Mouse (Mus musculus) hindbrain, embryonic 14.5 days (tissue): Measurements from ENCODE around the gene P2ry2. TPM values are rescaled to one million over a fixed set of nuclear protein-coding genes. Genes with fewer than 3 reads are reported as not detected.
A peak's percentile ranks its signal among the peaks of the same experiment; 100 is the strongest.

ENCODE experiments used
- ATAC-seq: fragments of 200-750 bp; cut with Nextera tagmentation; 2 replicates; pipeline ENCODE4 v1.8.0; 2017; ENCODE audit warnings: moderate number of reproducible peaks, mild to moderate bottlenecking, moderate TSS enrichment, moderate library complexity; ENCODE audit not compliant: low FRiP score
- DNase-seq: peaks from one replicate; pipeline ENCODE4 v3.0.0-alpha.2; 2015; ENCODE audit warnings: low spot score
- H3K27ac ChIP-seq: fragments of 300-500 bp; sonication (generic); 2 replicates; pipeline ENCODE4 v1.5.1; 2014; ENCODE audit warnings: mild to moderate bottlenecking, moderate library complexity
- H3K27me3 ChIP-seq: fragments of 300-500 bp; sonication (generic); 2 replicates; pipeline ENCODE4 v1.6.1; 2014; ENCODE audit warnings: mild to moderate bottlenecking, low read length, mixed read lengths; ENCODE audit not compliant: control insufficient read depth, insufficient read depth
- H3K36me3 ChIP-seq: fragments of 300-500 bp; sonication (generic); replicated peaks from 2 replicates; pipeline ENCODE4 v1.6.1; 2014; ENCODE audit not compliant: control insufficient read depth, insufficient read depth
- H3K4me1 ChIP-seq: fragments of 300-500 bp; sonication (generic); replicated peaks from 2 replicates; pipeline ENCODE4 v1.6.1; 2014; ENCODE audit warnings: antibody characterized with exemption, low read length, mixed read lengths; ENCODE audit not compliant: control insufficient read depth, insufficient read depth
- H3K4me2 ChIP-seq: fragments of 300-500 bp; sonication (generic); replicated peaks from 2 replicates; pipeline ENCODE4 v1.6.1; 2014; ENCODE audit warnings: mild to moderate bottlenecking, moderate library complexity
- H3K4me3 ChIP-seq: fragments of 300-500 bp; sonication (generic); replicated peaks from 2 replicates; pipeline ENCODE4 v1.5.1; 2014; ENCODE audit warnings: mild to moderate bottlenecking, low read length
- H3K9ac ChIP-seq: fragments of 300-500 bp; sonication (generic); 2 replicates; pipeline ENCODE4 v1.6.1; 2014
- H3K9me3 ChIP-seq: fragments of 300-500 bp; sonication (generic); 2 replicates; pipeline ENCODE4 v1.6.1; 2016; ENCODE audit warnings: low read length; ENCODE audit not compliant: control insufficient read depth
- WGBS: fragments of 180-500 bp; shearing (Covaris S2); extraction: QIAGEN DNeasy Blood & Tissue Kit; methylation state at CpG from one replicate; pipeline ENCODE4 v1.1.7; 2014; 5-methylcytosine and 5-hydroxymethylcytosine counted together
- polyA plus RNA-seq: library from polyadenylated mRNA; unstranded; fragments of >200 nt; fragmentation: Nextera tagmentation; extraction: Ambion mirVana; gene quantifications from 2 replicates; pipeline ENCODE4 v1.2.1, GENCODE M21; 2014

The P2ry2 gene
- 0.20 and 0.33 TPM in 2 replicates for polyA plus RNA-seq

DNA sequence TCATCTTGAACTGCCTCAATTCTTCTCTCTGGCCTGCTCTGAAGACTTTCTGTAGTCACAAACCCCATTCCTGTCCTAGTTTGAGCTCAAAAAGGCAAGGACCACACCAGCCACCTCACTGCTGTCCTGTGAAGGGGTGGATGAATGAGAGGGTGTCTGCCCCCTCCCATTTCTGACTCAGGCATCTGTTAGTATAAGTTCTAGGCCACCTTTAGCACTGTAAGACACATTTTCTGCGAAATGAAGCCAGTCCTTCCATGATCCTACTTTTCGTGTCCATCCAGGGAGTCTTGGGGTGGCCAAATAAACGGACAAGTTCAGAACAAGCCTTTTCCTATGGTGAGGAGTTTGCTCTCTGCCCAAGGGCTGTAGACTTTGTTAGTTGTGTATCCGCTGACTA lies at the start of gene P2ry2:
Gene P2ry2, minus strand, starts transcription at position 326 of the 400 bp plus-strand sequence.
- Histone ChIP-seq H3K4me3 (peak within 1 kb of the TSS; percentile 44), H3K27me3 (peaks cover 54% of the 10 kb centered on the region), H3K36me3 (no peaks in the 10 kb centered on the region), H3K4me2 (peak within 1 kb of the TSS; percentile 93), H3K27ac (no peak within 1 kb of the TSS), H3K9ac (peak within 1 kb of the TSS; percentile 49), H3K9me3 (no peaks in the 10 kb centered on the region), H3K4me1 (0 out of 2 replicates have a peak, but pooled peaks cover 5% of the 10 kb centered on the region)
- WGBS, result 73% methylated on average over 4 of the region's 4 CpGs
- no peak for ATAC-seq
- no peak for DNase-seq

DNA sequence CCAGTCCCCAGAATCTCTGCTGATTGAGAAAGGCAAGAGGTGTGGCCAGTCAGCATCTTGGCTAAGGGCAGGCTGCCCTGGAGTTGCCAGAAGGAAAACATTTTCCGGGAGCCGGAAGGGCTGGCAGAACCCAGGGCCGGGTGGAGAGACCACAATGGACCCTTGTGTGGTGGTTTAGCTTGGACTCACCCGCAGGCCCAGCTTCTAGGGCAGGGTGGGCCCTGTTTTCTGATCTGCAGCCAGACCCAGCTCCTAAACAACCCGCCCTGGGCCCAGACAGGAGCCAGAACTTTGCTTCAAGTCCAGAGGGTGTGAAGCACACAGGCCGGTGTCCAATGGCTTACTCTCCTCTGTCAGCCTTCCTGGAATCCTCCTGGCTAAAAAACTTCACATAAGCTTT lies 49.6 kb upstream of the P2ry2 start:
- Histone ChIP-seq H3K9me3 (no peaks in the 10 kb centered on the region), H3K27ac (no peak overlapping the region), H3K4me2 (no peak overlapping the region), H3K27me3 (no peaks in the 10 kb centered on the region), H3K9ac (no peak overlapping the region), H3K36me3 (no peaks in the 10 kb centered on the region), H3K4me3 (no peak overlapping the region), H3K4me1 (0 out of 2 replicates have a peak, but pooled peaks cover 2% of the 10 kb centered on the region)
- ATAC-seq, result no peak; the same call in 1 of the 2 replicates
- WGBS, result 82% methylated on average over 6 of the region's 6 CpGs
- DNase-seq, result no peak

DNA sequence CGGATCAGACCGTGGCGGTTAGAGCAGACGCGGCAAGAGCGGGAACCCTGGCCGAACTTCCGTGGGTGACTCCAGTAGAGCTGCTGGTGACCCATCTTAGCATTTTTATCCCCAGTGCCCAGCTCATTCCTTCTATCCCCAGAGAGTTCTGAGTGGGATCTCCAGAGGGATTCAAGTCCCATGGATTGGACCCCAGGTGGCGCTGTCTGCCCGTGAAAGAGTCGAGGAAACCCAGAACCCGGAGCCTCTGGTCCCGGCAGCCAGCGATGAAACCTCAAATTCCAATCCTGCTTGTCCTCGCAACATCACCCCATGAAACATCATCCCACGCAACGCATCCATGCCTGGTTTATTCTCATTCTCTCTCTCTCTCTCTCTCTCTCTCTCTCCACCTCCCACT lies 48.7 kb upstream of the P2ry2 start:
- 0 out of 2 replicates have a peak, but pooled peaks cover 3% of the 10 kb centered on the region for H3K4me1 ChIP-seq
- 4% methylated on average over 17 of the region's 17 CpGs for WGBS
- H3K9ac ChIP-seq, result no peak overlapping the region
- no peak overlapping the region for H3K4me3 ChIP-seq
- H3K9me3 ChIP-seq, result no peaks in the 10 kb centered on the region
- H3K27me3 ChIP-seq, result no peaks in the 10 kb centered on the region
- DNase-seq, result peak; percentile 85
- no peak overlapping the region for H3K27ac ChIP-seq
- H3K36me3 ChIP-seq, result no peaks in the 10 kb centered on the region
- H3K4me2 ChIP-seq, result peak overlapping the region; percentile 37
- peak; percentile 55; the same call in 1 of the 2 replicates for ATAC-seq

DNA sequence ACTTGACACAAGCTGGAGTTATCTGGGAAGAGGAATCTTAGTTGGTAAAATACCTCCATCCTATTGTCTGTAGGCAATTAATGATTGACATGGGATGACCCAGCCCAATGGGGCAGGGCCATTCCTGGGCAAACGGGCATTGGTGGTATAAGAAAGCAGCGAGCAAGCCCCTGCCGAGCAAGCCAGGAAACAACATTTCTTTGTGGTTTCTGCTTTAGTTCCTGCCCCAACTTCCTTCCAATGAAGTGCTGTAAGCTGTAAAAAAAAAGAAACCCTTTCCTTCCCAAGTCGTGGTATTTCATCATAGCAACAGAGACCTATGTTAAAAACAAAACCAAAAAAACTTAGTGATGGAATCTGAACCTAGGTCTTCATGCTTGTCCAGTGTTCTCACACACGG lies 47.8 kb upstream of the P2ry2 start:
- Histone ChIP-seq H3K4me3 (no peak overlapping the region), H3K4me1 (0 out of 2 replicates have a peak, but pooled peaks cover 3% of the 10 kb centered on the region), H3K9ac (no peak overlapping the region), H3K27ac (no peak overlapping the region), H3K36me3 (no peaks in the 10 kb centered on the region), H3K27me3 (no peaks in the 10 kb centered on the region), H3K4me2 (no peak overlapping the region), H3K9me3 (no peaks in the 10 kb centered on the region)
- ATAC-seq (no peak), DNase-seq (no peak)
- 64% methylated on average over 5 of the region's 5 CpGs for WGBS

DNA sequence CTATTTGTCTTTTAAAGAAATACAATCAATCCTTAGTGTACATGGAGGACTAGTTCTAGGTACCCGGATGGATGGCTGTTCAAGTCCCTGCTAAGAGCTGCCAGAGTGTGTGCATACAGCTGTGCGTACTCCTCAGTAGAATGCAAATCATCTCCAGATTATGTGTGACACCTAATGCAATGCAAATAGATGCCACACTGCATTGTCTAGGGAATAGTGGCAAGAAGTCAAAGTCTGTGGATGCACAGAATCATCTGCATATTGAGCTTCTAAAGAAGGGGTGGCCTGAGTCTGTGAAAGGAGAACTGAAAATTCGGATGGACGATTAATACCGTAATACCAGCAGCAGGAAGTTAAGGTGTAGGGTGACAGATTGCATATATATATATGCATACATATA lies 46.5 kb upstream of the P2ry2 start:
- H3K36me3 ChIP-seq, result no peaks in the 10 kb centered on the region
- no peak; the same call in 1 of the 2 replicates for ATAC-seq
- H3K4me3 ChIP-seq, result no peak overlapping the region
- no peak overlapping the region for H3K4me2 ChIP-seq
- 0 out of 2 replicates have a peak, but pooled peaks cover 3% of the 10 kb centered on the region for H3K4me1 ChIP-seq
- H3K9me3 ChIP-seq, result no peaks in the 10 kb centered on the region
- no peak overlapping the region for H3K9ac ChIP-seq
- 60% methylated on average over 5 of the region's 5 CpGs for WGBS
- no peaks in the 10 kb centered on the region for H3K27me3 ChIP-seq
- no peak for DNase-seq
- no peak overlapping the region for H3K27ac ChIP-seq

DNA sequence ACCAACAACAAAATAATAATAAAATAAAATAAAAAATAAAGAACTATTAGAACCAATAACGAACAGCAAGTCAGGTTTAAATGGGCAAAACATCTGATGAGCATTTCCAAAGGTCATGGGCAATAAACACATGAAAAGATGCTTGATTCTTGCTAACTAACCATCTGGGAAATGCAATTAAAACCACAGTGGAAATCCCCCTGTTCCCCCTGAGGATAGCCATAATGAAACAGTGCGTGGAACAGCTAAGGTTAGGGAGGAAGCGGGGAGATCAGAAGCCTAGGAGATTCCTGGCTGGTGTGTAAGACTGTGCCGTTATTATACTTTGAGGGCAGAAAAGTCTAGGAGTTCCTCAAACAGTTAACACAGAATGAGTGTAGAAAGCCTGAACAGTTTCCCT lies 44.6 kb upstream of the P2ry2 start:
- Histone ChIP-seq H3K27ac (no peak overlapping the region), H3K4me1 (0 out of 2 replicates have a peak, but pooled peaks cover 3% of the 10 kb centered on the region), H3K4me2 (no peak overlapping the region), H3K27me3 (no peaks in the 10 kb centered on the region), H3K9ac (no peak overlapping the region), H3K4me3 (no peak overlapping the region), H3K9me3 (no peaks in the 10 kb centered on the region), H3K36me3 (no peaks in the 10 kb centered on the region)
- no peak for ATAC-seq
- 48% methylated on average over 4 of the region's 4 CpGs for WGBS
- no peak for DNase-seq

DNA sequence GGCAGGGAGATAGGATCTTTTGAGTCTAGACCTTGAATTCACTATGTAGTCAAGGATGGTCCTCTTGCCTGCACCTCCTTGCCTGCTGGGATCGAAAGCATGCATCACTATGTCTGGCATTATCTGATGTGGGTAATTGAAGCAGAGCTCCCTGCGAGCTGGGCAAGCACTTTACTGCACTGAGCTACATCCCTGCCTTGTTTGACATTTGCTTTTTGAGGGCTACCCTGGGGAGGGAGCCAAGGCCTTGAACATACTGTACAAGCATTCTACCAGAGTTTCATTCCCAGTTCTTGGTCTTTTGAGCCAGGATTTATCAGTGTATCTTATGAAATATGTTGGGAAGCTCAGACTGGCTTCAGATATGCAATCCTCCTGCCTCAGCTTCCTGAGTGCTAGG lies 40.5 kb upstream of the P2ry2 start:
- Histone ChIP-seq H3K9ac (no peak overlapping the region), H3K9me3 (no peaks in the 10 kb centered on the region), H3K36me3 (no peaks in the 10 kb centered on the region), H3K27me3 (no peaks in the 10 kb centered on the region), H3K4me1 (0 out of 2 replicates have a peak, but pooled peaks cover 3% of the 10 kb centered on the region), H3K4me2 (no peak overlapping the region), H3K27ac (no peak overlapping the region), H3K4me3 (no peak overlapping the region)
- ATAC-seq (no peak), DNase-seq (no peak)
- whole genome bisulfite sequencing, result 71% methylated on average over 2 of the region's 2 CpGs

DNA sequence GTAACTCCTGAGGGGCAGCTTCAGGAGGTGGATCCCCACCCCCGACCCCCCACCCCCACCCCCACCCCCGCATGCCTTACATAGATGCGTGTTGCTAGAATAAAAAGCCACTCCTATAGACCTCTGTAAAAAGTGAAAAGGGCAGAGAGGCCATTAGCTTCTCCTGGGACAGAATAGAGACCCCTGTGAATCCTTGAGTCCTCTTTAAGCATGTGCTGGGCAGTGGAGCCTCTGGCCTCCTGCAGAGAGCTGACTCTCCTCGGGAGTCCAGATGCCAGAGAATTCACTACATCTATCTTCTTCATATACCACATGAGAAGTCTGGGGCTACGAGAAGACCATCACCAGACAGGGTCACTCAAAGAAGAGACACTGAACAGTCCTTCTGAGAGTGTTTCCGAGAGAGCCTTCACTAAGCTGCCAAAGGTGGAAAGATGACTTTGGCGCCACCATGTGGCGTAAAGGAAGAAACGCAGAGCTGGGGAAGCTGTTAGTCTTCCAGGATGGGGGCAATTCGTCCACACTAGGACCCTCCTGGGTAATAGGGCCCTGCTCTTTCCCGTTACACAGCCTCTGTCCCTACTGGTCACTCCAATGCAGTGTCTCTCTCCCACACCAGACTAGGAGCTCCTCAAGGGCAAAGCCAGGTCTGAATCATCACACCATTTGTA lies 39.0 kb upstream of the P2ry2 start:
- H3K4me2 ChIP-seq, result no peak overlapping the region
- WGBS, result 18% methylated on average over 11 of the region's 11 CpGs
- no peaks in the 10 kb centered on the region for H3K9me3 ChIP-seq
- no peak overlapping the region for H3K9ac ChIP-seq
- H3K36me3 ChIP-seq, result no peaks in the 10 kb centered on the region
- H3K4me3 ChIP-seq, result no peak overlapping the region
- peak; percentile 40; the same call in 1 of the 2 replicates for ATAC-seq
- no peak overlapping the region for H3K27ac ChIP-seq
- H3K4me1 ChIP-seq, result no peaks in the 10 kb centered on the region
- no peaks in the 10 kb centered on the region for H3K27me3 ChIP-seq
- DNase-seq, result peak; percentile 88

DNA sequence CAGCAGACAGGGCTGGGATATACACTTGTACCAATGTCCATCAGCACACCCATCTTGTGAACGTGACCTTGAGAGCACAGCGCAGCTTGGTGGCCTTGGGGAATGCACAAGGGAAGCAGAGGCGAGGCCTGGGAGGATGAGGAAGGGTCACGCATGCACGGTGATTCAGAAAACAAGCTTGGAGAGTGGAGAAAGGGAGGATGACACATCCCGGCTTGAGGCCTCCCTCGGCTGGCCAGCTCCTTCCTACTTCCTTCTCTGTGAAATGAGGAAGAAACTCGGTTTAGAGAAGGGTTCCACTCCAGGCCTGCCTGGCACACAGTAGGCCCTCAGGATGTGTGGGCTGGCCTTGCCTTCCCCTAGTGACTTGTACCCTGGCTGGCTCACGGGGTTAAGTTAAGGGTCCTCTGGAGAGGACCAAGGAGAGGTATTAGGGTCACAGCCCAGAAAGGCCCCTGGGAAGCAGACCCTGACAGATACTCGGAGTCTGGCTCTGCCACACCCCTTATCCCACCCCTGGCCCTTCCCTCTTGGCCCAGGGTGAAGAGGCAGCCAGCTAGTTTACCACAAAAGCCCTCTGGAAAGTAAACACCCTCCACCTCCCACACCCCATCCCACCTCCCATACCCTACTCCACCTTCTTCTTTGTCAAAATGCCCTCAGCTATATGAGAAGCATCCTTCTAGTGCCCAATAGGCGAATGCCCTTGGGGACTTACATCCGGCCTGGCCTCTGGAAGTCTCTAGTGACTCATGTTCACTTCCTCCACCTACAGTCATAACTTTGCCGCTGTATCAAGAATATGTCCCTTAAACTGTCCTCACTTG lies 38.3 kb upstream of the P2ry2 start:
- WGBS, result 76% methylated on average over 13 of the region's 13 CpGs
- no peak for ATAC-seq

More for the DNA sequence above, 38.3 kb upstream of the P2ry2 start:
- Histone ChIP-seq H3K27me3 (no peaks in the 10 kb centered on the region), H3K9ac (no peak overlapping the region), H3K9me3 (no peaks in the 10 kb centered on the region), H3K27ac (no peak overlapping the region), H3K4me1 (no peaks in the 10 kb centered on the region), H3K36me3 (no peaks in the 10 kb centered on the region), H3K4me3 (no peak overlapping the region), H3K4me2 (no peak overlapping the region)
- no peak for DNase-seq
